Mouse (Mus musculus) pancreas, adult 10 weeks (tissue): ENCODE results near the gene Nup50. TPM values are rescaled to one million over a fixed set of nuclear protein-coding genes. Genes with fewer than 3 reads are reported as not detected.

Experiments
- polyA plus RNA-seq: library from polyadenylated mRNA; stranded (reverse); fragments of 350-450 nt; fragmentation: Illumina TruSeq; extraction: RNeasy Lipid Tissue Mini Kit (QIAGEN cat#74804); gene quantifications from one replicate; pipeline ENCODE4 v1.2.3, GENCODE M21; 2015; ENCODE audit warnings: low read depth, low replicate concordance; ENCODE audit not compliant: insufficient read depth

Nup50 gene
- 4.1 TPM for polyA plus RNA-seq

GRCm38 (mm10) chr15:84922884-84923507, at the start of gene Nup50:
Nup50 (plus strand) TSS chr15:84923411.

GRCm38 (mm10) chr15:84919938-84920337, 3.3 kb upstream of the Nup50 start, which contains the start of gene Gm29666:
Gm29666 (minus strand) TSS chr15:84920038.

DNA sequence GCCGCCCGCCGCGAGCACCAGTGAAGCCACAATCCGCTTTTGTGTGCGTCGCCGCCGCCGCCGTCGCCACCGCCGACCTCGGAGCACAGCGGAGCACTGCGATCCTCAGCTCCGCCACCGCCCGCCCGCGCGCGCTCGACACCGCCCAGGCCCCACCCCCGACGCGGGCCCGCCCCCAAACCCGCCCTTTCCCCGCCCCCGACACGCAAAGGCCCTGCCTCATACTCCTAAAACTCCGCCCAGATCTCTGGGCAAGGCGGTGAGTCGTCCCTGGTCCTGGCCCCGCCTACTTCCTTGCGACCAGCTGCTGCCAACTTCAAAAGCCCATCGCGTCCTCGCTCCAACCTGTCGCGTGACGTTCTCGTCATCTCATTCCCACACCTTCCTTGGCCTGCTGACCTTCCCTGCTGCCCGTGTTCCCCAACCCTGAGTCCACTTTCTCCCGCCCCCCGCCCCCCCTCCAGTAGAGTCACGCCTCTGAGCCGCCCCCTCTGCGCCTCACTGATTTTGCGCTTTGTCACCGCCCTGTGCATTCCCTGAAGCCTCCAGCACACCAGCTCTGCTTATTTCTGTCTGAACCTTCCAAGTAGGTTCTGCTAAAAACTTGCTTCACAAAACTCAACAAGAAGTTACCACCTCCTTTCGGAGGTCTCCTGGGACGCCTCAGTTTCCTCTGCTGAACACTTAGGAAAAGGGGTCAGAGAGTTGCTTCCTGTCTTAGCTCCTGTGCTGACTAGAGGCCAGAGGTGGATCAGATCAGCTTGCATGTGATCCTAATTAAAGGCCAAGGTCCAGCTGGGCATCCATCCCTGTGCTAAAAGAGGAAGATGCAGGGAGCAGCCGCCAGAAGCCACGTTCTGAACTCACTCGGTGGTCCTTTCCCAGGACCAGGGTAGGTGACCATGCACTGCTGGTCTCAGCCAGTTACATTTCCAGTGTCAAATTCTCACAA, 64.9 kb downstream of the Nup50 start, which contains the start of gene 5031439G07Rik:
TSS of gene 5031439G07Rik (minus strand) at position 678 of the 952 bp plus-strand sequence.

Other genes starting within 250 kb of the Nup50 start
- gene Arhgap8, start 203.4 kb upstream of the Nup50 start, polyA plus RNA-seq = 2.8 TPM
- gene Phf21b, start 67.4 kb upstream of the Nup50 start, polyA plus RNA-seq = 2.5 TPM
- 0.09 TPM for gene Gm29666, start 3.4 kb upstream of the Nup50 start, polyA plus RNA-seq
- 5.7 TPM for gene 5031439G07Rik, start 65.1 kb downstream of the Nup50 start, polyA plus RNA-seq
- not detected for gene Upk3a, start 93.7 kb downstream of the Nup50 start, polyA plus RNA-seq
- gene Fam118a, start 105.5 kb downstream of the Nup50 start, polyA plus RNA-seq = 3.5 TPM
- gene Smc1b, start 208.6 kb downstream of the Nup50 start, polyA plus RNA-seq = not detected
- not detected for gene Ribc2, start 208.7 kb downstream of the Nup50 start, polyA plus RNA-seq